Mouse (Mus musculus) right cerebral cortex, postnatal 14 days (tissue): Measurements from ENCODE around the gene Sema3g.
A peak's percentile ranks its signal among the peaks of the same experiment; 100 is the strongest.

Experiments used
- DNase-seq: peaks from one replicate; pipeline ENCODE4 v3.0.0; 2022

Sema3g gene

GRCm38 (mm10) chr14:31197547-31198516 is 19.8 kb upstream of the Sema3g start:
- peak; percentile 36 for DNase-seq

GRCm38 (mm10) chr14:31199599-31199998 is 18.1 kb upstream of the Sema3g start:
- no peak for DNase-seq

GRCm38 (mm10) chr14:31200038-31200437 is 17.6 kb upstream of the Sema3g start:
- no peak for DNase-seq

GRCm38 (mm10) chr14:31204844-31205243 is 12.8 kb upstream of the Sema3g start:
- no peak for DNase-seq

- DNase-seq: no peak
Measured at GRCm38 (mm10) chr14:31205244-31205561, 12.5 kb upstream of the Sema3g start.

GRCm38 (mm10) chr14:31205562-31206467 is 11.8 kb upstream of the Sema3g start:
- DNase-seq: peak; percentile 52

- DNase-seq: peak; percentile 96
Measured at GRCm38 (mm10) chr14:31206472-31206981, 11.1 kb upstream of the Sema3g start.

GRCm38 (mm10) chr14:31207070-31207830 is 10.4 kb upstream of the Sema3g start:
- no peak for DNase-seq

GRCm38 (mm10) chr14:31208084-31208483 is 9.6 kb upstream of the Sema3g start, which contains the start of gene Tnnc1:
Tnnc1 (plus strand) TSS chr14:31208312.
- no peak for DNase-seq

GRCm38 (mm10) chr14:31209133-31209557 is 8.5 kb upstream of the Sema3g start:
- DNase-seq: no peak

GRCm38 (mm10) chr14:31211854-31212253 is 5.8 kb upstream of the Sema3g start:
- no peak for DNase-seq

- no peak for DNase-seq
Measured at GRCm38 (mm10) chr14:31212499-31212898, 5.2 kb upstream of the Sema3g start.

GRCm38 (mm10) chr14:31213868-31214267 is 3.8 kb upstream of the Sema3g start:
- no peak for DNase-seq

- DNase-seq: no peak
Measured at GRCm38 (mm10) chr14:31214684-31215083, 3.0 kb upstream of the Sema3g start.

- DNase-seq: peak; percentile 59
Measured at GRCm38 (mm10) chr14:31215157-31216002, 2.3 kb upstream of the Sema3g start.

- DNase-seq: no peak
Measured at GRCm38 (mm10) chr14:31216846-31217245, 814 bp upstream of the Sema3g start, which contains the start of gene Nisch. Nisch (minus strand) TSS chr14:31216946.

GRCm38 (mm10) chr14:31226978-31227377 is 9.3 kb downstream of the Sema3g start:
- DNase-seq: peak; percentile 57

GRCm38 (mm10) chr14:31228234-31228633 is 10.6 kb downstream of the Sema3g start:
- no peak for DNase-seq

- DNase-seq: no peak
Measured at GRCm38 (mm10) chr14:31230442-31230841, 12.8 kb downstream of the Sema3g start.

- no peak for DNase-seq
Measured at GRCm38 (mm10) chr14:31232404-31233069, 14.9 kb downstream of the Sema3g start.
